15 mouse cellular contexts compared by ENCODE assay signal in genomic region chr2:165817437-165817836, GRCm38 (mm10).
DNase-seq lines count a peak whose midpoint lies in the region; ATAC-seq and TF ChIP-seq lines count a peak whose summit lies in the region.
"Had no signal": no experiment of that assay in that cellular context is flagged by ENCODE, and none has a peak within 500 bp of the region (broad histone marks: within the 10 kb centered on the region; RNA-seq: fewer than 3 reads in every experiment).

No protein-coding gene starts in this region.

- H3K27me3 ChIP-seq in forebrain, postnatal 0 days (ENCODE audit: insufficient read depth, low read length), result no peaks in the 10 kb centered on the region
- H3K27me3 ChIP-seq in forebrain, embryonic 16.5 days (replicated peaks; ENCODE audit: control insufficient read depth, insufficient read depth, low read length), result no peaks in the 10 kb centered on the region
- H3K27me3 ChIP-seq: limb, embryonic 12.5 days; neural tube, embryonic 12.5 days had no signal

- peak overlapping the region; percentile 29; the same call in 1 of the 2 replicates for H3K27ac ChIP-seq in forebrain, postnatal 0 days (ENCODE audit: low read depth, low read length)
- H3K27ac ChIP-seq in forebrain, embryonic 16.5 days (ENCODE audit: low read length), result no peak overlapping the region
- peak overlapping the region; percentile 90 for H3K27ac ChIP-seq in layer of hippocampus, adult 2 months
- H3K27ac ChIP-seq: limb, embryonic 12.5 days; neural tube, embryonic 12.5 days had no signal

- H3K4me1 ChIP-seq in forebrain, postnatal 0 days (ENCODE audit: insufficient read depth), result no peaks in the 10 kb centered on the region
- no peaks in the 10 kb centered on the region; the same call in 1 of the 2 replicates for H3K4me1 ChIP-seq in forebrain, embryonic 16.5 days (replicated peaks; ENCODE audit: control insufficient read depth, insufficient read depth, low read length)

- peaks cover 41% of the 10 kb centered on the region for H3K36me3 ChIP-seq in forebrain, postnatal 0 days (ENCODE audit: insufficient read depth)
- H3K36me3 ChIP-seq in forebrain, embryonic 16.5 days (ENCODE audit: control insufficient read depth, insufficient read depth), result peaks cover 18% of the 10 kb centered on the region

- TF ChIP-seq CTCF in forebrain, postnatal 0 days (IDR thresholded peaks at IDR 0.05; ENCODE audit: low read depth), result no peak
- TF ChIP-seq CTCF in layer of hippocampus, adult 2 months (conservative IDR thresholded peaks at IDR 0.05), result 0 out of 2 replicates have a peak, but pooled peaks have one; percentile 6

- H3K4me3 ChIP-seq in forebrain, postnatal 0 days (ENCODE audit: low read depth, low read length), result no peak overlapping the region
- H3K4me3 ChIP-seq in forebrain, embryonic 16.5 days (replicated peaks; ENCODE audit: low read length), result no peak overlapping the region
- no peak overlapping the region for H3K4me3 ChIP-seq in layer of hippocampus, adult 2 months
- H3K4me3 ChIP-seq: limb, embryonic 12.5 days; neural tube, embryonic 12.5 days had no signal

- no peak overlapping the region for H3K9ac ChIP-seq in forebrain, postnatal 0 days
- no peak overlapping the region for H3K9ac ChIP-seq in forebrain, embryonic 16.5 days (replicated peaks; ENCODE audit: low read depth, low read length)
- H3K9ac ChIP-seq: limb, embryonic 12.5 days; liver, postnatal 0 days; neural tube, embryonic 12.5 days had no signal

- no peak for DNase-seq in forebrain, postnatal 0 days
- no peak for DNase-seq in layer of hippocampus, adult 2 months (ENCODE audit: low spot score in 2 of 2)
- DNase-seq in layer of hippocampus, postnatal 36 days, result no peak
- peak; percentile 38 for DNase-seq in heart, postnatal 4 days
- DNase-seq in right cerebral cortex, postnatal 10 days (ENCODE audit: low spot score in 2 of 2), result peak; percentile 60 to 68
- DNase-seq in gastrocnemius, postnatal 10 days, result no peak
- no peak for DNase-seq in embryo, embryonic 11 days
- DNase-seq: adrenal gland, postnatal 36 days; cerebellum, adult 11-12 months; gastrocnemius, postnatal 14 days; kidney, adult 2 months; liver, postnatal 0 days had no signal

- no peak overlapping the region for H3K4me2 ChIP-seq in forebrain, postnatal 0 days (ENCODE audit: low read depth)
- no peak overlapping the region for H3K4me2 ChIP-seq in forebrain, embryonic 16.5 days (ENCODE audit: low read length)
- H3K4me2 ChIP-seq: limb, embryonic 12.5 days; neural tube, embryonic 12.5 days had no signal

- no peaks in the 10 kb centered on the region for H3K9me3 ChIP-seq in forebrain, postnatal 0 days (ENCODE audit: low read length)
- no peaks in the 10 kb centered on the region for H3K9me3 ChIP-seq in forebrain, embryonic 16.5 days (ENCODE audit: control insufficient read depth, low read length)
- H3K9me3 ChIP-seq: limb, embryonic 12.5 days; neural tube, embryonic 12.5 days had no signal

- 72% methylated on average over 10 of the region's 10 CpGs for WGBS in forebrain, postnatal 0 days
- 80% methylated on average over 10 of the region's 10 CpGs for WGBS in forebrain, embryonic 16.5 days

- no peak for ATAC-seq in forebrain, postnatal 0 days
- ATAC-seq in forebrain, embryonic 16.5 days, result no peak
- ATAC-seq: liver, postnatal 0 days had no signal

Comparison
In these comparisons a context has a peak if more than half of its experiments do, and no peak if none do; other contexts are left out.
1. DNase-seq: peak in heart, postnatal 4 days (single experiment) and right cerebral cortex, postnatal 10 days (2 of 2); none in forebrain, postnatal 0 days (single experiment), layer of hippocampus, adult 2 months (0 of 2), layer of hippocampus, postnatal 36 days (0 of 2), gastrocnemius, postnatal 10 days (single experiment) and embryo, embryonic 11 days (single experiment).